Mouse (Mus musculus): Measurements from ENCODE around the gene Gpx4.
"Not testable (repeated sequence)": the region's sequence is repeated elsewhere in the genome, so short reads cannot be mapped to it uniquely, and the experiment has no call there.

The Gpx4 gene

GRCm38 (mm10) chr10:80024229-80025043 is 22.5 kb upstream of the Gpx4 start:
- no peak for DNase-seq

GRCm38 (mm10) chr10:80025044-80025347 is 22.0 kb upstream of the Gpx4 start:
- DNase-seq = no peak

GRCm38 (mm10) chr10:80025463-80025862 is 21.5 kb upstream of the Gpx4 start:
- no peak for DNase-seq

GRCm38 (mm10) chr10:80025889-80026288 is 21.1 kb upstream of the Gpx4 start:
- no peak for DNase-seq

GRCm38 (mm10) chr10:80027681-80028520 is 19.1 kb upstream of the Gpx4 start:
- DNase-seq = no peak

- DNase-seq = no peak
These were observed 18.5 kb upstream of the Gpx4 start for GRCm38 (mm10) chr10:80028521-80028846.

GRCm38 (mm10) chr10:80030191-80030590 is 16.8 kb upstream of the Gpx4 start:
- DNase-seq = no peak

GRCm38 (mm10) chr10:80030736-80031135 is 16.2 kb upstream of the Gpx4 start:
- DNase-seq = no peak

- DNase-seq = peak; percentile 85 to 86
These were observed 14.0 kb upstream of the Gpx4 start for GRCm38 (mm10) chr10:80032799-80033480.

- DNase-seq = peak; percentile 67 to 75
These were observed 13.2 kb upstream of the Gpx4 start for GRCm38 (mm10) chr10:80033511-80034391.

GRCm38 (mm10) chr10:80035148-80035547 is 11.8 kb upstream of the Gpx4 start:
- no peak for DNase-seq

GRCm38 (mm10) chr10:80035686-80036085 is 11.3 kb upstream of the Gpx4 start:
- peak in 1 of 2 experiments; percentile 75 for DNase-seq

GRCm38 (mm10) chr10:80036832-80037231 is 10.1 kb upstream of the Gpx4 start:
- DNase-seq = no peak

- DNase-seq = peak; percentile 98 to 99
These were observed 7.4 kb upstream of the Gpx4 start, which contains the start of gene Polr2e for GRCm38 (mm10) chr10:80039559-80039979. Gene Polr2e (minus strand): TSS chr10:80039795.

- not testable (repeated sequence) for DNase-seq
These were observed 5.4 kb upstream of the Gpx4 start for GRCm38 (mm10) chr10:80041409-80042060.

GRCm38 (mm10) chr10:80044087-80044486 is 2.9 kb upstream of the Gpx4 start:
- no peak for DNase-seq

GRCm38 (mm10) chr10:80045364-80045763 is 1.6 kb upstream of the Gpx4 start:
- DNase-seq = not testable (repeated sequence)

GRCm38 (mm10) chr10:80045766-80046165 is 1.2 kb upstream of the Gpx4 start:
- no peak for DNase-seq

- DNase-seq = no peak
These were observed 1.4 kb downstream of the Gpx4 start for GRCm38 (mm10) chr10:80048396-80048795.

GRCm38 (mm10) chr10:80048834-80049233 is 1.9 kb downstream of the Gpx4 start:
- DNase-seq = no peak

- DNase-seq = no peak
These were observed 3.3 kb downstream of the Gpx4 start for GRCm38 (mm10) chr10:80050244-80050643.

Data from lung, postnatal 4 days (tissue).